Mouse (Mus musculus) brown adipose tissue, adult 24 weeks (tissue): ENCODE measurements around the gene Homer2. TPM values are rescaled to one million over a fixed set of nuclear protein-coding genes. Genes with fewer than 3 reads are reported as not detected.

Source experiments
- H3K27ac ChIP-seq: fragments of 200-500 bp; replicated peaks from 2 replicates; pipeline ENCODE4 v1.5.1; 2012; ENCODE audit warnings: low read depth, mild to moderate bottlenecking, low read length
- H3K4me1 ChIP-seq: fragments of 200-500 bp; 2 replicates; pipeline ENCODE4 v1.6.1; 2012; ENCODE audit warnings: low read length, mixed read lengths; ENCODE audit not compliant: control insufficient read depth, insufficient read depth, insufficient read length
- H3K4me3 ChIP-seq: fragments of 200-500 bp; 2 replicates; pipeline ENCODE4 v1.5.1; 2012; ENCODE audit warnings: low read depth, mild to moderate bottlenecking, low read length, moderate library complexity; ENCODE audit not compliant: insufficient read depth
- polyA plus RNA-seq: library from polyadenylated mRNA; stranded (reverse); fragments of >200 nt; gene quantifications from 2 replicates; pipeline ENCODE4 v1.2.4, GENCODE M21; 2012; ENCODE audit not compliant: missing spikeins, insufficient read depth, insufficient read length

Gene Homer2
- polyA plus RNA-seq, 1 experiment, result 1.1 TPM

GRCm38 (mm10) chr7:81571108-81571940, 136.0 kb downstream of the Homer2 start, which contains the start of gene Whamm:
Gene Whamm (plus strand): TSS chr7:81571266.
- Histone ChIP-seq H3K27ac (peak within 1 kb of the TSS; percentile 83), H3K4me3 (peak within 1 kb of the TSS; percentile 95), H3K4me1 (peaks cover 14% of the 10 kb centered on the region)

DNA sequence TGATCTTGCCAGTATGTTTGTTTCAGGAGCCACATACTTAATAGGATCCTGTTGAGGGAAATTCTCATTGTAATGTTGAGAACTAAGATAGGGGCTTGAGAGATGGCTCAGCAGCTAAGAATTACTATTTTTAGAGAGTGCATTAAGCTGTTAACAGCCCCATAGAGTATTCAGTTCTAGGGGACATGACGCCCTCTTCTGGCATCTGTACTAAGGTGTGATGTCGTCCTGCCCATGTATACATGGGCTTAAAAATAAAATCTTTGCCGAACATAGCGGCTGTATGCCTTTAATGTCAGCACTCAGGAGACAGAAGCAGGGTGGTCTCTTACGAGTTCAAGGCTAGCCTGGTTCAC, 136.6 kb downstream of the Homer2 start:
- H3K4me1 ChIP-seq, result peaks cover 14% of the 10 kb centered on the region
- H3K27ac ChIP-seq, result peak overlapping the region; percentile 69
- H3K4me3 ChIP-seq, result peak overlapping the region; percentile 70

- no peak overlapping the region for H3K27ac ChIP-seq
- H3K4me1 ChIP-seq, result peaks cover 12% of the 10 kb centered on the region
- no peak overlapping the region for H3K4me3 ChIP-seq
Observed at GRCm38 (mm10) chr7:81570271-81570670, 137.1 kb downstream of the Homer2 start.

GRCm38 (mm10) chr7:81569851-81570250, 137.5 kb downstream of the Homer2 start:
- Histone ChIP-seq H3K4me1 (peaks cover 9% of the 10 kb centered on the region), H3K27ac (no peak overlapping the region), H3K4me3 (no peak overlapping the region)

- Histone ChIP-seq H3K4me3 (no peak overlapping the region), H3K27ac (no peak overlapping the region), H3K4me1 (no peaks in the 10 kb centered on the region)
Observed at GRCm38 (mm10) chr7:81567396-81567795, 139.9 kb downstream of the Homer2 start.

GRCm38 (mm10) chr7:81566892-81567291, 140.4 kb downstream of the Homer2 start, which contains the start of gene Fsd2:
Gene Fsd2 (minus strand): TSS chr7:81566944.
- Histone ChIP-seq H3K4me3 (no peak within 1 kb of the TSS), H3K4me1 (no peaks in the 10 kb centered on the region), H3K27ac (no peak within 1 kb of the TSS)

GRCm38 (mm10) chr7:81566332-81566731, 141.0 kb downstream of the Homer2 start:
- Histone ChIP-seq H3K4me1 (no peaks in the 10 kb centered on the region), H3K27ac (no peak overlapping the region), H3K4me3 (no peak overlapping the region)

DNA sequence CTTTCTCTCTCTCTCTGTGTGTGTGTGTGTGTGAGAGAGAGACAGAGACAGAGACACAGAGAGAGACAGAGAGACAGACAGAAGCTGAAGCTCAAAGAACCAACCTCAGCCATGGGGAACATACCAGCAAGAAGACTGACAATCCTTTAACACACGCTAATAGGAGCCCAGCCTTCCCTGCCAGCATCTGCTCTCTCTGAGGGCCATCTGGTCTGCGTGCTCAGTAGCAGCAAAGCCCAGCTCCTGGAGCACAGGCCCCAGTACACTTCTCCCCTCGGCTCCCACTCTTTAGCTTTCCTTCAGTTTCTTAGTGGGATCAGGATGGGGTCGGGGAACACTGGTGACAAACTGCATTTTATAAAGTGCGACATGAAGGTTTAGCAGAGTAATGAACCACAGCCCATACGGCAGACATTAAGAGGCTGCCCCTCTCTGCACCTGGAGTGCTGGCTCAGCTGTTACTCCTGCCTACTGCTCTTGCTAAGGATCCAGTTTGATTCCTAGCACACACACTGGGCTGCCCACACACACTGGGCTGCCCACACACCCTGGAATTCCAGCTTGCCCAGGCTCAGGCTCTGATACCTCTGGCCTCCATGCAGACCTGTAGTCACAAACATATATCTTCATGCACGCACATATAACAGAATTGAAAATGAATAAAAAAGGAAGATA, 141.8 kb downstream of the Homer2 start:
- Histone ChIP-seq H3K4me1 (no peaks in the 10 kb centered on the region), H3K27ac (no peak overlapping the region), H3K4me3 (no peak overlapping the region)

DNA sequence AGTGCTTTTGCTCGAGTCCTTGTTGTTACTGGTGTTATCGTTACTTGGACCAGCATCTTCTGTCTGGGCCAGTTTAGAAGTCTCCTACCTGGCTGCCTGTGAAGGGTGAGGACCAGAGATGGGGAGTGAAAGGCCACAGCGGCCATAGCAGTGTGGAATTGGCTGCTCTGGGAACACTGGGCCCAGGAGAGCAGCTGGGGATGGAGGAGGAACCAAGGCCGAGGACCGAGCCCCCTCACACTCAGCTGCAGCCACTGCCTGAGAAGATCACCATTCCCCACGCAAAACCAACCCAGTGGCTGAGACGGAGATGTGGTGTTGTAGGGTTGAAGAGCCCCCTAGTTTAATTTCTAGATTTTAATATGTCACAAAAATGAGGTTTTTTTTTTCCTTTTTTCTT, 142.6 kb downstream of the Homer2 start:
- no peaks in the 10 kb centered on the region for H3K4me1 ChIP-seq
- no peak overlapping the region for H3K27ac ChIP-seq
- H3K4me3 ChIP-seq, result no peak overlapping the region

GRCm38 (mm10) chr7:81563506-81564015, 143.8 kb downstream of the Homer2 start:
- no peaks in the 10 kb centered on the region for H3K4me1 ChIP-seq
- H3K27ac ChIP-seq, result no peak overlapping the region
- no peak overlapping the region for H3K4me3 ChIP-seq

- no peak overlapping the region for H3K4me3 ChIP-seq
- H3K27ac ChIP-seq, result no peak overlapping the region
- H3K4me1 ChIP-seq, result no peaks in the 10 kb centered on the region
Observed at GRCm38 (mm10) chr7:81561211-81561610, 146.1 kb downstream of the Homer2 start.

DNA sequence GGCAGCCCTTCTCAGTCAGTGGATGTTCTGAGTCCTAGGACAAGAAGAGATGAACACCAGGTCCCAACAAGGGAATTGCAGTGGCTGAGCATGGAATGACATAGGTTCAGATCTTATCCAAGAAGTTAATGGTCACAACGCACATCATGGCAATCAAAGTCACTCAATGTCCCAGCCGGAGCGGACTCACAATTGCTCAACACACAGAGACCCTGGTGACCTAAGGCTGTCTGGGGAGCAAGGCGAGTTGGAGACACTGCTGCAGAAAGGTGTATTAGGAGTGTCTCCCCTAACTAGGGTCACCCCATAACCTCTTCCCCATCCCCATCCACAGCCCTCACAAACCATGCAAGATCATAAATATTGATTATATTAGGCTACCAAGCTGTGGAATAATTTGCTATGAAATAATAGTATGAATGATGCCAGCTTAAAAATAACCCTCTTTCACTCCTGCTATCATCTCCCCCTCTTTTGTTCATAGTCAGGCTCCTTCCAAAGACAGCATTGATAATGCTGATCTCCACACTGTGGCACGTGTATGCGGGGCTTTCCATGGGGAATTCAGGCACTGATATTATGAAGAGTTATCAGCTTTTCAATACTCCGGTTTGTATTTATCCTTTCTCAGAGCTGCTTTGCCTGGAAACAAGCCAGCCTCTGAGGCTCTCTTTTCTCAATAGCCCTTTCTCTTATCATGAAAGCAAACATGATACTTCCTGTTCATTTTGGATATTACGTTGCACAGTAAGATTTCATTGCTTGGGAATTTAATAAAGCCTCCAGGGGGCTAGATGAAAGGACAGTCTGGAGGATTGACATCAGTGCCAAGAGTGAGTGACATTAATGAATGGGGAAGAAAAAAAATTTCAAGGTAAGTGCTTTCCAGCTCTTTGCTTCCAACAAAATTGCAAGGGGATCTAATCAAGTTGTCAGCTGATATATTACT, 147.0 kb downstream of the Homer2 start:
- Histone ChIP-seq H3K4me1 (no peaks in the 10 kb centered on the region), H3K4me3 (no peak overlapping the region), H3K27ac (no peak overlapping the region)

DNA sequence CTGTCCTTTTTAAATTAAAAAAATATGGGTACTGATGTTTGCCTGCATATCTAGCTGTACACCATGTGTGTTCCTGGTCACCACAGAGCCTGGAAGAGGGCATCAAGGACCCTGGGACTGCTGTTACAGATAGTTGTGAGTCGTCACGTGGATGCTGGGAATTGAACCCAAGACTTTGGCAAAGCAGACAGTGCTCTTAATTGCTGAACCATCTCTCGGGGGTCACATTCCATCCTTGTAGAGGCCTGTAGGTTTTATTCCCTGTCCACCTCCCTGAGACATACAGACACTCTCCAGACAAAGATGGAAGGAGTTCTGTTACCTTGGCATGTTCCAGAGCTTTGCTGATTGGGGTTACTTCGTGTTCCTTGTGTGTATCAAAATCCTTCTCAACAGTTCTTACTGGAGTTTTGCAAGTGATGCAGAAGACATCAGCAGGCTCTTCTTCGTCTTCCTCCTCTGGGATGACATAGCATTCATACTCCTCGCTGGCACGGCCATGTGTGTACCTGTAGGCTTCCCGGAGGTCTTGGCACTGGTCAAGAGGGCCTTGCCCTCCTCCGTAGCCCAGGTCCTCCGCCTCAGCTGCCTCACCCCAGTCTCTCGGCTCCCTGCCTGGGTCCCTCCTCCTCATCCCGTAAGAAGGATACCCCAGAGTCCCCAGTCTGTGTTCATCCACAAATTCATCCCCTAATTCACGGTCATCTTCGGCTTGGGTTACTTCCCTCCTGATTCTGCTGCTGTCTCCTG, 147.9 kb downstream of the Homer2 start:
- Histone ChIP-seq H3K4me1 (no peaks in the 10 kb centered on the region), H3K4me3 (no peak overlapping the region), H3K27ac (no peak overlapping the region)

DNA sequence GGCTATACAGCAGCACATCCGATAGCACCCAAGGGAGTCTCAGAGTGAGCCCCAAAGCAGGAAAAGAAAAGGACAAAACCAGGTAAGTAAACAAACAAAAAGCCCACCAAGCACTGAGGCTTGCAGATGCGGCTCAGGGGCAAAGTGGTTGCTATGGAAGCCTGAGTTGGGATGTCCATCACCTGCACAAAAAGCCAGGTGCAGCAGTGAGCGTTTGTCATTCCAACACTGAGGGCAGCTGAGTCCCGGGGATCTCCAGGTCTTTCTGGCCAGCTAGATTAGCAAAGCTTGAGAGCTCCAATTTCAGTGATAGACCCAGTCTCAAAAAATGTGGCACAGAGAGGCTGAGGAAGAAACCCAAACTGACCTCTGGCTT, 149.4 kb downstream of the Homer2 start:
- Histone ChIP-seq H3K4me3 (no peak overlapping the region), H3K27ac (no peak overlapping the region), H3K4me1 (no peaks in the 10 kb centered on the region)
